Mouse (Mus musculus): Measurements from ENCODE around the gene Flvcr1.

GRCm38 (mm10) chr1:190974191-190974590, 51.8 kb downstream of the Flvcr1 start:
- no peak for TF ChIP-seq CTCF (IDR thresholded peaks at IDR 0.05; ENCODE audit: low read depth)
- TF ChIP-seq EP300 (optimal IDR thresholded peaks at IDR 0.05), result no peak

All from stomach, postnatal 0 days (tissue).